Mouse (Mus musculus) stomach, embryonic 14.5 days (tissue): ENCODE measurements around the gene Ap1s3. TPM values are rescaled to one million over a fixed set of nuclear protein-coding genes. Genes with fewer than 3 reads are reported as not detected.
"Not testable (repeated sequence)": the region's sequence is repeated elsewhere in the genome, so short reads cannot be mapped to it uniquely, and the experiment has no call there.

Experiments
- ATAC-seq: fragments of 200-750 bp; cut with Nextera tagmentation; 2 replicates; pipeline ENCODE4 v1.8.0; 2017; ENCODE audit warnings: low read depth, moderate TSS enrichment; ENCODE audit not compliant: insufficient number of reproducible peaks, insufficient read depth, low FRiP score
- H3K27ac ChIP-seq: fragments of 300-500 bp; sonication (generic); 2 replicates; pipeline ENCODE4 v1.5.1; 2014; ENCODE audit warnings: mild to moderate bottlenecking, low read length, moderate library complexity, mixed read lengths
- H3K27me3 ChIP-seq: fragments of 300-500 bp; sonication (generic); 2 replicates; pipeline ENCODE4 v1.6.1; 2014; ENCODE audit warnings: low read length, control low read depth, mixed read lengths; ENCODE audit not compliant: control insufficient read depth, insufficient read depth
- H3K36me3 ChIP-seq: fragments of 300-500 bp; sonication (generic); 2 replicates; pipeline ENCODE4 v1.6.1; 2014; ENCODE audit warnings: mild to moderate bottlenecking, control low read depth, low read length, moderate library complexity, mixed read lengths; ENCODE audit not compliant: control insufficient read depth, insufficient read depth
- H3K4me1 ChIP-seq: fragments of 300-500 bp; sonication (generic); 2 replicates; pipeline ENCODE4 v1.6.1; 2014; ENCODE audit warnings: low read length, control low read depth, mixed read lengths; ENCODE audit not compliant: control insufficient read depth, insufficient read depth
- H3K4me2 ChIP-seq: fragments of 300-500 bp; sonication (generic); replicated peaks from 2 replicates; pipeline ENCODE4 v1.6.1; 2014; ENCODE audit warnings: low read depth, low read length, control low read depth
- H3K4me3 ChIP-seq: fragments of 300-500 bp; sonication (generic); 2 replicates; pipeline ENCODE4 v1.5.1; 2014; ENCODE audit warnings: low read depth, low read length, control low read depth
- H3K9ac ChIP-seq: fragments of 300-500 bp; sonication (generic); replicated peaks from 2 replicates; pipeline ENCODE4 v1.6.1; 2014; ENCODE audit warnings: low read depth, mild to moderate bottlenecking, control low read depth, low read length, moderate library complexity, mixed read lengths
- H3K9me3 ChIP-seq: fragments of 300-500 bp; sonication (generic); 2 replicates; pipeline ENCODE4 v1.6.1; 2016; ENCODE audit warnings: low read depth, low read length, control low read depth; ENCODE audit not compliant: control insufficient read depth
- WGBS: fragments of 180-500 bp; shearing (Covaris S2); extraction: QIAGEN DNeasy Blood & Tissue Kit; methylation state at CpG from one replicate; pipeline ENCODE4 v1.1.7; 2014; 5-methylcytosine and 5-hydroxymethylcytosine counted together
- polyA plus RNA-seq: library from polyadenylated mRNA; unstranded; fragments of >200 nt; fragmentation: Nextera tagmentation; extraction: Ambion mirVana; gene quantifications from 2 replicates; pipeline ENCODE4 v1.2.1, GENCODE M21; 2014

The Ap1s3 gene
- polyA plus RNA-seq, 1 experiment from 2014 or later, result 0.43 TPM

- H3K9me3 ChIP-seq, result no peaks in the 10 kb centered on the region
- H3K27ac ChIP-seq, result no peak overlapping the region
- no peak overlapping the region for H3K4me3 ChIP-seq
- H3K4me1 ChIP-seq, result no peaks in the 10 kb centered on the region
- no peaks in the 10 kb centered on the region for H3K36me3 ChIP-seq
- ATAC-seq, result no peak
- H3K27me3 ChIP-seq, result no peaks in the 10 kb centered on the region
- 70% methylated on average over 2 of the region's 2 CpGs for WGBS
- no peak overlapping the region for H3K4me2 ChIP-seq
- no peak overlapping the region for H3K9ac ChIP-seq
These were observed 34.0 kb downstream of the Ap1s3 start for GRCm38 (mm10) chr1:79637768-79638167.

GRCm38 (mm10) chr1:79631521-79631920 is 40.3 kb downstream of the Ap1s3 start:
- Histone ChIP-seq H3K36me3 (no peaks in the 10 kb centered on the region), H3K4me1 (no peaks in the 10 kb centered on the region), H3K4me2 (no peak overlapping the region), H3K4me3 (no peak overlapping the region), H3K27ac (no peak overlapping the region), H3K9ac (no peak overlapping the region), H3K9me3 (no peaks in the 10 kb centered on the region), H3K27me3 (no peaks in the 10 kb centered on the region)
- 87% methylated on average over 4 of the region's 4 CpGs for WGBS
- no peak for ATAC-seq

- H3K36me3 ChIP-seq, result no peaks in the 10 kb centered on the region
- ATAC-seq, result no peak
- no peak overlapping the region for H3K9ac ChIP-seq
- H3K27ac ChIP-seq, result no peak overlapping the region
- no peak overlapping the region for H3K4me3 ChIP-seq
- no peak overlapping the region for H3K4me2 ChIP-seq
- 82% methylated on average over 5 of the region's 5 CpGs for WGBS
- H3K4me1 ChIP-seq, result no peaks in the 10 kb centered on the region
- H3K27me3 ChIP-seq, result no peaks in the 10 kb centered on the region
- no peaks in the 10 kb centered on the region for H3K9me3 ChIP-seq
These were observed 42.0 kb downstream of the Ap1s3 start for GRCm38 (mm10) chr1:79629726-79630125.

- no peak overlapping the region for H3K4me3 ChIP-seq
- no peaks in the 10 kb centered on the region for H3K9me3 ChIP-seq
- no peaks in the 10 kb centered on the region for H3K4me1 ChIP-seq
- ATAC-seq, result no peak
- H3K9ac ChIP-seq, result no peak overlapping the region
- H3K4me2 ChIP-seq, result no peak overlapping the region
- no peaks in the 10 kb centered on the region for H3K36me3 ChIP-seq
- 56% methylated on average over 4 of the region's 4 CpGs for WGBS
- no peak overlapping the region for H3K27ac ChIP-seq
- H3K27me3 ChIP-seq, result no peaks in the 10 kb centered on the region
These were observed 45.6 kb downstream of the Ap1s3 start for GRCm38 (mm10) chr1:79626140-79626539.

GRCm38 (mm10) chr1:79619434-79619833 is 52.3 kb downstream of the Ap1s3 start:
- peaks cover 3% of the 10 kb centered on the region; the same call in 1 of the 2 replicates for H3K9me3 ChIP-seq
- no peak overlapping the region for H3K4me2 ChIP-seq
- no peaks in the 10 kb centered on the region for H3K4me1 ChIP-seq
- H3K4me3 ChIP-seq, result no peak overlapping the region
- no peak overlapping the region for H3K27ac ChIP-seq
- no peak overlapping the region for H3K9ac ChIP-seq
- 91% methylated on average over 2 of the region's 2 CpGs for WGBS
- no peaks in the 10 kb centered on the region for H3K36me3 ChIP-seq
- ATAC-seq, result no peak
- H3K27me3 ChIP-seq, result no peaks in the 10 kb centered on the region

GRCm38 (mm10) chr1:79616492-79616891 is 55.3 kb downstream of the Ap1s3 start:
- H3K36me3 ChIP-seq, result no peaks in the 10 kb centered on the region
- peaks cover 4% of the 10 kb centered on the region; the same call in 1 of the 2 replicates for H3K9me3 ChIP-seq
- WGBS, result 76% methylated on average over 2 of the region's 2 CpGs
- H3K4me1 ChIP-seq, result no peaks in the 10 kb centered on the region
- no peak for ATAC-seq
- H3K9ac ChIP-seq, result no peak overlapping the region
- no peaks in the 10 kb centered on the region for H3K27me3 ChIP-seq
- no peak overlapping the region for H3K4me2 ChIP-seq
- H3K4me3 ChIP-seq, result no peak overlapping the region
- no peak overlapping the region for H3K27ac ChIP-seq

GRCm38 (mm10) chr1:79614456-79614855 is 57.3 kb downstream of the Ap1s3 start:
- Histone ChIP-seq H3K36me3 (no peaks in the 10 kb centered on the region), H3K9ac (no peak overlapping the region), H3K27me3 (no peaks in the 10 kb centered on the region), H3K9me3 (peaks cover 4% of the 10 kb centered on the region; the same call in 1 of the 2 replicates), H3K27ac (no peak overlapping the region), H3K4me2 (no peak overlapping the region), H3K4me3 (no peak overlapping the region), H3K4me1 (no peaks in the 10 kb centered on the region)
- WGBS, result 97% methylated on average over 6 of the region's 6 CpGs
- no peak for ATAC-seq

- H3K27me3 ChIP-seq, H3K4me1 ChIP-seq, H3K4me3 ChIP-seq, H3K36me3 ChIP-seq, H3K9ac ChIP-seq, H3K9me3 ChIP-seq, ATAC-seq, H3K4me2 ChIP-seq, H3K27ac ChIP-seq: not testable (repeated sequence)
- WGBS, result 95% methylated on average over 5 of the region's 5 CpGs
These were observed 60.5 kb downstream of the Ap1s3 start for GRCm38 (mm10) chr1:79611271-79611670.

GRCm38 (mm10) chr1:79608856-79609255 is 62.9 kb downstream of the Ap1s3 start:
- H3K9me3 ChIP-seq, H3K4me2 ChIP-seq, H3K9ac ChIP-seq, H3K4me1 ChIP-seq, H3K36me3 ChIP-seq, H3K4me3 ChIP-seq, H3K27ac ChIP-seq, H3K27me3 ChIP-seq, ATAC-seq: not testable (repeated sequence)
- WGBS, result 49% methylated on average over 5 of the region's 5 CpGs
